Mouse (Mus musculus) embryonic facial prominence, embryonic 15.5 days (tissue): ENCODE measurements at regions not wholly inside any gene's neighbourhood (a gene's known extent, or its start where the extent isn't known, plus 50 kb on each side); places are given as distances from the start of the nearest gene placed in this dataset.

Experiments
- ATAC-seq: fragments of 200-750 bp; cut with Nextera tagmentation; 2 replicates; pipeline ENCODE4 v1.8.0; 2017; ENCODE audit warnings: low read depth, moderate TSS enrichment; ENCODE audit not compliant: insufficient number of reproducible peaks, low FRiP score, low TSS enrichment
- H3K27ac ChIP-seq: fragments of 300-500 bp; sonication (generic); replicated peaks from 2 replicates; pipeline ENCODE4 v1.5.1; 2015; ENCODE audit warnings: mild to moderate bottlenecking, inconsistent platforms
- H3K27me3 ChIP-seq: fragments of 300-500 bp; sonication (generic); 2 replicates; pipeline ENCODE4 v1.6.1; 2015; ENCODE audit warnings: inconsistent platforms
- H3K36me3 ChIP-seq: fragments of 300-500 bp; sonication (generic); 2 replicates; pipeline ENCODE4 v1.6.1; 2015; ENCODE audit warnings: mild to moderate bottlenecking, inconsistent platforms
- H3K4me1 ChIP-seq: fragments of 300-500 bp; sonication (generic); 2 replicates; pipeline ENCODE4 v1.6.1; 2015; ENCODE audit warnings: inconsistent platforms
- H3K4me2 ChIP-seq: fragments of 300-500 bp; sonication (generic); replicated peaks from 2 replicates; pipeline ENCODE4 v1.6.1; 2015; ENCODE audit warnings: mild to moderate bottlenecking, inconsistent platforms
- H3K4me3 ChIP-seq: fragments of 300-500 bp; sonication (generic); replicated peaks from 2 replicates; pipeline ENCODE4 v1.5.1; 2015; ENCODE audit warnings: mild to moderate bottlenecking, inconsistent platforms
- H3K9ac ChIP-seq: fragments of 300-500 bp; sonication (generic); 2 replicates; pipeline ENCODE4 v1.6.1; 2015; ENCODE audit warnings: inconsistent platforms
- H3K9me3 ChIP-seq: fragments of 300-500 bp; sonication (generic); replicated peaks from 2 replicates; pipeline ENCODE4 v1.6.1; 2016; ENCODE audit warnings: inconsistent platforms
- WGBS: fragments of 180-500 bp; shearing (Covaris S2); methylation state at CpG from one replicate; pipeline ENCODE4 v1.1.7; 2015; 5-methylcytosine and 5-hydroxymethylcytosine counted together

- no peaks in the 10 kb centered on the region for H3K27me3 ChIP-seq
These were observed 183.2 kb upstream of the Nt5c1b start for GRCm38 (mm10) chr12:10186576-10186975.

GRCm38 (mm10) chr12:10189746-10190145 lies 180.0 kb upstream of the Nt5c1b start:
- Histone ChIP-seq H3K4me3 (no peak overlapping the region), H3K36me3 (no peaks in the 10 kb centered on the region), H3K27ac (no peak overlapping the region), H3K27me3 (no peaks in the 10 kb centered on the region), H3K4me1 (no peaks in the 10 kb centered on the region), H3K4me2 (no peak overlapping the region), H3K9me3 (no peaks in the 10 kb centered on the region), H3K9ac (no peak overlapping the region)
- no peak for ATAC-seq
- 91% methylated on average over 2 of the region's 2 CpGs for WGBS

More at GRCm38 (mm10) chr12:10186576-10186975, 183.2 kb upstream of the Nt5c1b start:
- ATAC-seq = no peak
- no peaks in the 10 kb centered on the region for H3K36me3 ChIP-seq
- no peak overlapping the region for H3K9ac ChIP-seq
- H3K27ac ChIP-seq = no peak overlapping the region
- H3K9me3 ChIP-seq = no peaks in the 10 kb centered on the region
- H3K4me2 ChIP-seq = no peak overlapping the region
- no peak overlapping the region for H3K4me3 ChIP-seq
- H3K4me1 ChIP-seq = no peaks in the 10 kb centered on the region

GRCm38 (mm10) chr12:10197906-10198460 lies 171.8 kb upstream of the Nt5c1b start:
- Histone ChIP-seq H3K9ac (no peak overlapping the region), H3K4me2 (no peak overlapping the region), H3K4me3 (no peak overlapping the region), H3K9me3 (no peaks in the 10 kb centered on the region), H3K27me3 (no peaks in the 10 kb centered on the region), H3K4me1 (no peaks in the 10 kb centered on the region), H3K27ac (no peak overlapping the region), H3K36me3 (no peaks in the 10 kb centered on the region)
- ATAC-seq = no peak
- WGBS = 18% methylated on average over 3 of the region's 3 CpGs

- Histone ChIP-seq H3K4me2 (no peak overlapping the region), H3K36me3 (no peaks in the 10 kb centered on the region), H3K9ac (no peak overlapping the region), H3K4me1 (no peaks in the 10 kb centered on the region), H3K27ac (no peak overlapping the region), H3K4me3 (no peak overlapping the region), H3K27me3 (no peaks in the 10 kb centered on the region), H3K9me3 (no peaks in the 10 kb centered on the region)
- WGBS = 61% methylated on average over 1 of the region's 1 CpGs
- ATAC-seq = no peak
These were observed 159.9 kb upstream of the Nt5c1b start for GRCm38 (mm10) chr12:10209841-10210240.

GRCm38 (mm10) chr12:10222821-10223220 lies 147.0 kb upstream of the Nt5c1b start:
- WGBS = 24% methylated on average over 4 of the region's 4 CpGs
- H3K4me1 ChIP-seq = no peaks in the 10 kb centered on the region
- no peak overlapping the region for H3K4me3 ChIP-seq
- no peaks in the 10 kb centered on the region for H3K36me3 ChIP-seq
- H3K4me2 ChIP-seq = no peak overlapping the region
- H3K27me3 ChIP-seq = no peaks in the 10 kb centered on the region
- no peak overlapping the region for H3K27ac ChIP-seq
- no peaks in the 10 kb centered on the region for H3K9me3 ChIP-seq
- H3K9ac ChIP-seq = no peak overlapping the region
- no peak for ATAC-seq

- WGBS = 33% methylated on average over 4 of the region's 4 CpGs
- no peak for ATAC-seq
- Histone ChIP-seq H3K27me3 (no peaks in the 10 kb centered on the region), H3K9me3 (no peaks in the 10 kb centered on the region), H3K9ac (no peak overlapping the region), H3K4me3 (no peak overlapping the region), H3K27ac (no peak overlapping the region), H3K4me1 (no peaks in the 10 kb centered on the region), H3K36me3 (no peaks in the 10 kb centered on the region), H3K4me2 (no peak overlapping the region)
These were observed 145.9 kb upstream of the Nt5c1b start for GRCm38 (mm10) chr12:10223832-10224231.

- H3K4me2 ChIP-seq = no peak overlapping the region
- H3K4me1 ChIP-seq = no peaks in the 10 kb centered on the region
- 43% methylated on average over 4 of the region's 4 CpGs for WGBS
- H3K4me3 ChIP-seq = no peak overlapping the region
- no peaks in the 10 kb centered on the region for H3K36me3 ChIP-seq
- no peak overlapping the region for H3K9ac ChIP-seq
- no peak for ATAC-seq
- no peak overlapping the region for H3K27ac ChIP-seq
- H3K27me3 ChIP-seq = no peaks in the 10 kb centered on the region
- no peaks in the 10 kb centered on the region for H3K9me3 ChIP-seq
These were observed 138.6 kb upstream of the Nt5c1b start for GRCm38 (mm10) chr12:10231144-10231543.

GRCm38 (mm10) chr12:10231683-10232082 lies 138.1 kb upstream of the Nt5c1b start:
- ATAC-seq = no peak
- H3K4me1 ChIP-seq = no peaks in the 10 kb centered on the region
- H3K9ac ChIP-seq = no peak overlapping the region
- no peak overlapping the region for H3K4me2 ChIP-seq
- no peak overlapping the region for H3K4me3 ChIP-seq
- no peak overlapping the region for H3K27ac ChIP-seq
- 36% methylated on average over 4 of the region's 4 CpGs for WGBS
- no peaks in the 10 kb centered on the region for H3K9me3 ChIP-seq
- H3K36me3 ChIP-seq = no peaks in the 10 kb centered on the region
- H3K27me3 ChIP-seq = no peaks in the 10 kb centered on the region

- Histone ChIP-seq H3K27me3 (no peaks in the 10 kb centered on the region), H3K9me3 (no peaks in the 10 kb centered on the region), H3K4me2 (no peak overlapping the region), H3K27ac (no peak overlapping the region), H3K4me1 (no peaks in the 10 kb centered on the region), H3K9ac (no peak overlapping the region), H3K36me3 (no peaks in the 10 kb centered on the region), H3K4me3 (no peak overlapping the region)
- no peak for ATAC-seq
These were observed 121.7 kb upstream of the Nt5c1b start for GRCm38 (mm10) chr12:10248110-10248509.

- Histone ChIP-seq H3K36me3 (no peaks in the 10 kb centered on the region), H3K9me3 (no peaks in the 10 kb centered on the region), H3K9ac (no peak overlapping the region), H3K27ac (no peak overlapping the region), H3K27me3 (no peaks in the 10 kb centered on the region), H3K4me2 (no peak overlapping the region), H3K4me1 (no peaks in the 10 kb centered on the region), H3K4me3 (no peak overlapping the region)
- ATAC-seq = no peak
- 63% methylated on average over 3 of the region's 3 CpGs for WGBS
These were observed 113.4 kb upstream of the Nt5c1b start for GRCm38 (mm10) chr12:10256385-10256784.

GRCm38 (mm10) chr12:10266201-10266600 lies 103.6 kb upstream of the Nt5c1b start:
- H3K4me3 ChIP-seq = no peak overlapping the region
- WGBS = 54% methylated on average over 1 of the region's 1 CpGs
- H3K27me3 ChIP-seq = no peaks in the 10 kb centered on the region

GRCm38 (mm10) chr12:10272038-10272437 lies 97.7 kb upstream of the Nt5c1b start:
- Histone ChIP-seq H3K27ac (no peak overlapping the region), H3K4me3 (no peak overlapping the region), H3K4me2 (no peak overlapping the region), H3K36me3 (no peaks in the 10 kb centered on the region), H3K9me3 (no peaks in the 10 kb centered on the region), H3K9ac (no peak overlapping the region), H3K4me1 (no peaks in the 10 kb centered on the region), H3K27me3 (no peaks in the 10 kb centered on the region)
- 51% methylated on average over 5 of the region's 5 CpGs for WGBS
- no peak for ATAC-seq

More at GRCm38 (mm10) chr12:10266201-10266600, 103.6 kb upstream of the Nt5c1b start:
- H3K9me3 ChIP-seq = no peaks in the 10 kb centered on the region
- H3K27ac ChIP-seq = no peak overlapping the region
- H3K4me1 ChIP-seq = no peaks in the 10 kb centered on the region
- no peak for ATAC-seq
- H3K9ac ChIP-seq = no peak overlapping the region
- H3K36me3 ChIP-seq = no peaks in the 10 kb centered on the region
- no peak overlapping the region for H3K4me2 ChIP-seq
